Mouse (Mus musculus) adrenal gland, postnatal 10 days (tissue): ENCODE measurements around the gene Exoc4. TPM values are rescaled to one million over a fixed set of nuclear protein-coding genes. Genes with fewer than 3 reads are reported as not detected.

ENCODE experiments used
- DNase-seq: peaks from one replicate; pipeline ENCODE4 v3.0.0; 2021; ENCODE audit warnings: mixed read lengths
- total RNA-seq, 2 experiments: library from RNA; stranded (reverse); gene quantifications; 2 replicates each; pipeline ENCODE4 v1.2.3; 2021

Gene Exoc4
- total RNA-seq, 2 experiments from 2014 or later: 36.9 to 53.3 TPM

GRCm38 (mm10) chr6:33468480-33468879 is 219.6 kb downstream of the Exoc4 start:
- no peak for DNase-seq

- DNase-seq: no peak
These were observed 227.2 kb downstream of the Exoc4 start for GRCm38 (mm10) chr6:33476134-33476533.

- peak; percentile 6 for DNase-seq
These were observed 235.7 kb downstream of the Exoc4 start for GRCm38 (mm10) chr6:33484568-33484967.

- no peak for DNase-seq
These were observed 240.9 kb downstream of the Exoc4 start for GRCm38 (mm10) chr6:33489788-33490187.

GRCm38 (mm10) chr6:33496141-33496855 is 247.4 kb downstream of the Exoc4 start:
- no peak for DNase-seq

GRCm38 (mm10) chr6:33497348-33497747 is 248.5 kb downstream of the Exoc4 start:
- no peak for DNase-seq

- DNase-seq: no peak
These were observed 253.5 kb downstream of the Exoc4 start for GRCm38 (mm10) chr6:33502388-33502787.

- DNase-seq: no peak
These were observed 254.5 kb downstream of the Exoc4 start for GRCm38 (mm10) chr6:33503381-33503780.

GRCm38 (mm10) chr6:33507134-33507533 is 258.2 kb downstream of the Exoc4 start:
- no peak for DNase-seq

- DNase-seq: no peak
These were observed 266.5 kb downstream of the Exoc4 start for GRCm38 (mm10) chr6:33515391-33515790.

- DNase-seq: no peak
These were observed 267.9 kb downstream of the Exoc4 start for GRCm38 (mm10) chr6:33516798-33517197.

GRCm38 (mm10) chr6:33517890-33518410 is 269.1 kb downstream of the Exoc4 start:
- DNase-seq: no peak

- DNase-seq: no peak
These were observed 276.9 kb downstream of the Exoc4 start for GRCm38 (mm10) chr6:33525695-33526366.

- DNase-seq: no peak
These were observed 291.5 kb downstream of the Exoc4 start for GRCm38 (mm10) chr6:33540356-33540755.

GRCm38 (mm10) chr6:33542712-33543111 is 293.8 kb downstream of the Exoc4 start:
- no peak for DNase-seq

GRCm38 (mm10) chr6:33551934-33552333 is 303.0 kb downstream of the Exoc4 start:
- no peak for DNase-seq

- DNase-seq: no peak
These were observed 312.0 kb downstream of the Exoc4 start for GRCm38 (mm10) chr6:33560925-33561324.

- DNase-seq: no peak
These were observed 313.0 kb downstream of the Exoc4 start for GRCm38 (mm10) chr6:33561911-33562310.

GRCm38 (mm10) chr6:33575947-33576346 is 327.1 kb downstream of the Exoc4 start:
- no peak for DNase-seq

GRCm38 (mm10) chr6:33608469-33608868 is 359.6 kb downstream of the Exoc4 start:
- no peak for DNase-seq

GRCm38 (mm10) chr6:33613978-33614377 is 365.1 kb downstream of the Exoc4 start:
- no peak for DNase-seq

GRCm38 (mm10) chr6:33618590-33618989 is 369.7 kb downstream of the Exoc4 start:
- DNase-seq: no peak

- DNase-seq: peak; percentile 8
These were observed 371.8 kb downstream of the Exoc4 start for GRCm38 (mm10) chr6:33620701-33621100.

- DNase-seq: no peak
These were observed 377.0 kb downstream of the Exoc4 start for GRCm38 (mm10) chr6:33625931-33626330.
